Mouse (Mus musculus): ENCODE data around the gene Retsat. TPM values are rescaled to one million over a fixed set of nuclear protein-coding genes. Genes with fewer than 3 reads are reported as not detected.

Retsat gene
- polyA plus RNA-seq, 1 experiment = 17.1 TPM

GRCm38 (mm10) chr6:72598791-72599557 lies 699 bp downstream of the Retsat start:
- Histone ChIP-seq H3K4me3 (ENCODE audit: control insufficient read depth, insufficient read depth, low read length) (peak overlapping the region; percentile 89), H3K27ac (ENCODE audit: control insufficient read depth, insufficient read depth, low read length) (no peak overlapping the region), H3K4me1 (replicated peaks; ENCODE audit: control insufficient read depth, insufficient read depth, low read length) (peaks cover 13% of the 10 kb centered on the region), H3K36me3 (ENCODE audit: control insufficient read depth, insufficient read depth, low read length) (no peaks in the 10 kb centered on the region), H3K27me3 (ENCODE audit: control insufficient read depth, insufficient read depth, low read length) (no peaks in the 10 kb centered on the region)
- WGBS = 63% methylated on average over 12 of the region's 12 CpGs
- DNase-seq = no peak
- TF ChIP-seq POLR2A (IDR thresholded peaks at IDR 0.05; ENCODE audit: control insufficient read depth, extremely low read depth, insufficient read depth, low read length, poor library complexity) (no peak), CTCF (IDR thresholded peaks at IDR 0.05; ENCODE audit: borderline replicate concordance, control insufficient read depth, extremely low read depth, insufficient read depth, low read length, poor library complexity) (no peak)

- Histone ChIP-seq H3K4me3 (ENCODE audit: control insufficient read depth, insufficient read depth, low read length) (no peak overlapping the region), H3K36me3 (ENCODE audit: control insufficient read depth, insufficient read depth, low read length) (no peaks in the 10 kb centered on the region; the same call in 1 of the 2 replicates), H3K27me3 (ENCODE audit: control insufficient read depth, insufficient read depth, low read length) (no peaks in the 10 kb centered on the region), H3K27ac (ENCODE audit: control insufficient read depth, insufficient read depth, low read length) (no peak overlapping the region), H3K4me1 (replicated peaks; ENCODE audit: control insufficient read depth, insufficient read depth, low read length) (peaks cover 13% of the 10 kb centered on the region)
- WGBS = 92% methylated on average over 6 of the region's 6 CpGs
- no peak for DNase-seq
- TF ChIP-seq CTCF (IDR thresholded peaks at IDR 0.05; ENCODE audit: borderline replicate concordance, control insufficient read depth, extremely low read depth, insufficient read depth, low read length, poor library complexity) (no peak), POLR2A (IDR thresholded peaks at IDR 0.05; ENCODE audit: control insufficient read depth, extremely low read depth, insufficient read depth, low read length, poor library complexity) (no peak)
Measured at GRCm38 (mm10) chr6:72600216-72600615, 1.9 kb downstream of the Retsat start.

- WGBS = 95% methylated on average over 12 of the region's 12 CpGs
- no peaks in the 10 kb centered on the region for H3K27me3 ChIP-seq (ENCODE audit: control insufficient read depth, insufficient read depth, low read length)
- no peak for TF ChIP-seq POLR2A (IDR thresholded peaks at IDR 0.05; ENCODE audit: control insufficient read depth, extremely low read depth, insufficient read depth, low read length, poor library complexity)
- TF ChIP-seq CTCF (IDR thresholded peaks at IDR 0.05; ENCODE audit: borderline replicate concordance, control insufficient read depth, extremely low read depth, insufficient read depth, low read length, poor library complexity) = no peak
- no peak for DNase-seq
- peaks cover under 1% of the 10 kb centered on the region; the same call in 1 of the 2 replicates for H3K36me3 ChIP-seq (ENCODE audit: control insufficient read depth, insufficient read depth, low read length)
- H3K4me3 ChIP-seq (ENCODE audit: control insufficient read depth, insufficient read depth, low read length) = no peak overlapping the region
- H3K4me1 ChIP-seq (replicated peaks; ENCODE audit: control insufficient read depth, insufficient read depth, low read length) = peaks cover 13% of the 10 kb centered on the region
- H3K27ac ChIP-seq (ENCODE audit: control insufficient read depth, insufficient read depth, low read length) = no peak overlapping the region
Measured at GRCm38 (mm10) chr6:72600771-72601170, 2.5 kb downstream of the Retsat start.

- TF ChIP-seq CTCF (IDR thresholded peaks at IDR 0.05; ENCODE audit: borderline replicate concordance, control insufficient read depth, extremely low read depth, insufficient read depth, low read length, poor library complexity) (peak; percentile 29; the same call in 1 of the 2 replicates), POLR2A (IDR thresholded peaks at IDR 0.05; ENCODE audit: control insufficient read depth, extremely low read depth, insufficient read depth, low read length, poor library complexity) (no peak)
- H3K27ac ChIP-seq (ENCODE audit: control insufficient read depth, insufficient read depth, low read length) = no peak overlapping the region
- H3K4me3 ChIP-seq (ENCODE audit: control insufficient read depth, insufficient read depth, low read length) = no peak overlapping the region
- DNase-seq = peak; percentile 90
- no peaks in the 10 kb centered on the region for H3K27me3 ChIP-seq (ENCODE audit: control insufficient read depth, insufficient read depth, low read length)
- H3K36me3 ChIP-seq (ENCODE audit: control insufficient read depth, insufficient read depth, low read length) = peaks cover 10% of the 10 kb centered on the region
- peaks cover 13% of the 10 kb centered on the region for H3K4me1 ChIP-seq (replicated peaks; ENCODE audit: control insufficient read depth, insufficient read depth, low read length)
- 5% methylated on average over 1 of the region's 1 CpGs for WGBS
Measured at GRCm38 (mm10) chr6:72601732-72602131, 3.5 kb downstream of the Retsat start.

- TF ChIP-seq POLR2A (IDR thresholded peaks at IDR 0.05; ENCODE audit: control insufficient read depth, extremely low read depth, insufficient read depth, low read length, poor library complexity) (no peak), CTCF (IDR thresholded peaks at IDR 0.05; ENCODE audit: borderline replicate concordance, control insufficient read depth, extremely low read depth, insufficient read depth, low read length, poor library complexity) (no peak)
- no peaks in the 10 kb centered on the region for H3K4me1 ChIP-seq (replicated peaks; ENCODE audit: control insufficient read depth, insufficient read depth, low read length)
- H3K36me3 ChIP-seq (ENCODE audit: control insufficient read depth, insufficient read depth, low read length) = peaks cover 31% of the 10 kb centered on the region
- no peak overlapping the region for H3K27ac ChIP-seq (ENCODE audit: control insufficient read depth, insufficient read depth, low read length)
- H3K4me3 ChIP-seq (ENCODE audit: control insufficient read depth, insufficient read depth, low read length) = no peak overlapping the region
- WGBS = 94% methylated on average over 2 of the region's 2 CpGs
- DNase-seq = no peak
- no peaks in the 10 kb centered on the region for H3K27me3 ChIP-seq (ENCODE audit: control insufficient read depth, insufficient read depth, low read length)
Measured at GRCm38 (mm10) chr6:72604066-72604465, 5.8 kb downstream of the Retsat start.

GRCm38 (mm10) chr6:72607060-72607459 lies 8.8 kb downstream of the Retsat start:
- no peak overlapping the region for H3K27ac ChIP-seq (ENCODE audit: control insufficient read depth, insufficient read depth, low read length)
- no peaks in the 10 kb centered on the region for H3K4me1 ChIP-seq (replicated peaks; ENCODE audit: control insufficient read depth, insufficient read depth, low read length)
- no peaks in the 10 kb centered on the region for H3K27me3 ChIP-seq (ENCODE audit: control insufficient read depth, insufficient read depth, low read length)
- TF ChIP-seq POLR2A (IDR thresholded peaks at IDR 0.05; ENCODE audit: control insufficient read depth, extremely low read depth, insufficient read depth, low read length, poor library complexity) = no peak
- TF ChIP-seq CTCF (IDR thresholded peaks at IDR 0.05; ENCODE audit: borderline replicate concordance, control insufficient read depth, extremely low read depth, insufficient read depth, low read length, poor library complexity) = no peak
- DNase-seq = no peak
- no peak overlapping the region for H3K4me3 ChIP-seq (ENCODE audit: control insufficient read depth, insufficient read depth, low read length)
- WGBS = 95% methylated on average over 4 of the region's 4 CpGs
- H3K36me3 ChIP-seq (ENCODE audit: control insufficient read depth, insufficient read depth, low read length) = peaks cover 59% of the 10 kb centered on the region

Measured in thymus, adult 2 months (tissue).